Mouse (Mus musculus): ENCODE results near the gene Pxn. TPM values are rescaled to one million over a fixed set of nuclear protein-coding genes. Genes with fewer than 3 reads are reported as not detected.
A peak's percentile ranks its signal among the peaks of the same experiment; 100 is the strongest.

The Pxn gene
- polyA plus RNA-seq, 1 experiment: 41.6 TPM

DNA sequence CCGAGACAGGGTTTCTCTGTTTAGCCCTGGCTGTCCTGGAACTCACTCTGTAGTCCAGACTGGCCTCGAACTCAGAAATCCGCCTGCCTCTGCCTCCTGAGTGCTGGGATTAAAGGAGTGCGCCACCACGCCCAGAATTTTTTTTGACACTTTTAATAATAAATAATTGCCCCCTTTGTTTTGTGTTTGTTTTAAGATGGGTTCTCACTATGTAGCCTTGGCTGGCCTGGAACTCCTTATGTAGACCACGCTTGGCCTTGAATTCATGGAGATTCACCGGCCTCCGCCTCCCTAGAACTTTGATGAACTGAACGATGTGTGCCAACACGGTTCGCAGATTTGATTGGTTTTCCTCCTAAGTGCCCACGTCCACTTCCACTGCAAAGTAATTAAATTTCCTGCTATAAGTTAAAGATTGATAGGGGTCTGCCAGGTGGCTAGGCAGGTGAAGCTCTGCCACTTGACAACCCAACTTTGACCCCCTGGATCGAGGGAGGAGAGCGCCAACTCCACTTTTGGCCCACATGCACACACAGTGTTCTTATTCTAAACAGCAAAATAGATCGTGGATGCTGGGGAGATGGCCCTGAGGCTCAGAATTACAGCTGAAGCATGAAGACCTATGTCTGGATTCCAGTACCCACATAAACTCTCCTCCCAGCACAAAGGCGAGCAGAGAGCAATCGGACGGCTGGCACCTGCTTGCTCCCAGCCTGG is 20.8 kb upstream of the Pxn start:
- Histone ChIP-seq H3K4me3 (ENCODE audit: insufficient read depth, low read length) (no peak overlapping the region), H3K4me1 (ENCODE audit: control insufficient read depth, insufficient read depth, low read length) (peaks cover 2% of the 10 kb centered on the region; the same call in 1 of the 2 replicates), H3K27ac (ENCODE audit: insufficient read depth, low read length) (no peak overlapping the region)
- no peak for TF ChIP-seq POLR2A (IDR thresholded peaks at IDR 0.05; ENCODE audit: extremely low read depth, insufficient read depth, low read length)
- no peak for TF ChIP-seq CTCF (IDR thresholded peaks at IDR 0.05; ENCODE audit: extremely low read depth, insufficient read depth, low read length)

- peaks cover 2% of the 10 kb centered on the region; the same call in 1 of the 2 replicates for H3K4me1 ChIP-seq (ENCODE audit: control insufficient read depth, insufficient read depth, low read length)
- H3K27ac ChIP-seq (ENCODE audit: insufficient read depth, low read length): no peak overlapping the region
- no peak overlapping the region for H3K4me3 ChIP-seq (ENCODE audit: insufficient read depth, low read length)
- TF ChIP-seq POLR2A (IDR thresholded peaks at IDR 0.05; ENCODE audit: extremely low read depth, insufficient read depth, low read length) (no peak), CTCF (IDR thresholded peaks at IDR 0.05; ENCODE audit: extremely low read depth, insufficient read depth, low read length) (no peak)
Measured at GRCm38 (mm10) chr5:115486726-115487125, 19.8 kb upstream of the Pxn start.

- H3K27ac ChIP-seq (ENCODE audit: insufficient read depth, low read length): no peak overlapping the region
- no peak overlapping the region for H3K4me3 ChIP-seq (ENCODE audit: insufficient read depth, low read length)
- TF ChIP-seq POLR2A (IDR thresholded peaks at IDR 0.05; ENCODE audit: extremely low read depth, insufficient read depth, low read length) (no peak), CTCF (IDR thresholded peaks at IDR 0.05; ENCODE audit: extremely low read depth, insufficient read depth, low read length) (no peak)
- H3K4me1 ChIP-seq (ENCODE audit: control insufficient read depth, insufficient read depth, low read length): peaks cover 2% of the 10 kb centered on the region; the same call in 1 of the 2 replicates
Measured at GRCm38 (mm10) chr5:115487353-115487752, 19.1 kb upstream of the Pxn start.

DNA sequence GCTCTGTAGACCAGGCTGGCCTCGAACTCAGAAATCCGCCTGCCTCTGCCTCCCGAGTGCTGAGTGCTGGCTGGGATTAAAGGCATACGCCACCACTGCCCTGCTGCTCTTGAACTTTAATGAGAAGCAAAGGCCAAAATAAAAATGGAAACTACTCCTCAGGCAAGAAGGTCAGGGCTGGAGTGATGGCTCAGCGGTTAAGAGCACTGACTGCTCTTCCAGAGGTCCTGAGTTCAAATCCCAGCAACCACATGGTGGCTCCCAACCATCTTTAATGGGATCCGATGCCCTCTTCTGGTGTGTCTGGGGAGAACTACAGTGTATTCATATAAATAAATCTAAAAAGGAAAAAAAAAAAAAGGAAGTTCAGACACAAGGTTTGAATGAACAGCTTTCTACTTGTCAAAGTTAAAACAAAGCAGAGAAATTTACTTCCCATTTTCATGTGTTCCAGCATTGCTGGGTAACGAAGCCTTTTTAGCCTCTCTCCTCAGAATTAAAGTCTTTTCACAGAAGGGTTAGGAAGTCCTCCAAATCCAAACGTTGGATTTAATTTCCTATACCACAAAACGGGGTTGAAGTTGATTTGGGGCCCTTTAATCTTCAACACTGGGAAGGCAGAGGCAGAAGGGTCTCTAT is 18.4 kb upstream of the Pxn start:
- peaks cover 2% of the 10 kb centered on the region; the same call in 1 of the 2 replicates for H3K4me1 ChIP-seq (ENCODE audit: control insufficient read depth, insufficient read depth, low read length)
- H3K4me3 ChIP-seq (ENCODE audit: insufficient read depth, low read length): no peak overlapping the region
- H3K27ac ChIP-seq (ENCODE audit: insufficient read depth, low read length): no peak overlapping the region
- TF ChIP-seq POLR2A (IDR thresholded peaks at IDR 0.05; ENCODE audit: extremely low read depth, insufficient read depth, low read length) (no peak), CTCF (IDR thresholded peaks at IDR 0.05; ENCODE audit: extremely low read depth, insufficient read depth, low read length) (no peak)

DNA sequence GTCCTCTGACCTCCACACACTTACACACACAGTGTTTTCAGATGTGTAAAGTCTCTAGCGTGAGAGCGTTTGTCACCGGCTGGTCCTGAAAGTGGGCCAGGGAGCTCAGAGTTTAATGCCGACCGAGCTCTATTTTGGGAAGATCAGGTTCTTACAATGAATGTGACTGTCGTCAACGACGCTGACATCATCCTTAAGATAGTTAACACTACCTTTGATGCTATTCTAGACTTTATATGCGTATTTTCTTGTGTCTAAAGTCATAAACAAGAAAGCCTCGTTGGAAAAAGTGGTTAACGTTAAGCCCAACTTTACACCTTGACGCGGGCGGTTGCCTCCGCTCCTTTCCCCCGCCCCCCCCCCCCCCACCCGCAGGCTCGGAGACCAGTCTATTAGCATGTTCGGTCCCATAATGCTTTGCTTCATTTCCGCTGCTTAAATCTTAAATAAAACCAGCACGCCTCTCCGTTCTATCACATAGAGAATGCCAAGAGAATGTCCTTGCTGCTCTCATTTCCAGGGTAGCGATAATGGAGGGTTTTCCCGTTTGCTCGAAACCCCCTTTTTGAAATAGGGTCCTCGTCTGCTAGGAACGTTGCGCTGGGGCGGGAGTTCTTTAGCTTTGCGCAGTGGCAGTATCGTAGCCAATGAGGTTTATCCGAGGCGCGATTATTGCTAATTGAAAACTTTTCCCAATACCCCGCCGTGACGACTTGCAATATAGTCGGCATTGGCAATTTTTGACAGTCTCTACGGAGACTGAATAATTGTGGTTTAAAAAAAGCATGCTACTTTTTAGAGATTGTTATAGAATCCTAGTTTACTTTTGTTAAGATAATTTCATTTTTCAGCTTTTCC is 17.4 kb upstream of the Pxn start:
- peak overlapping the region; percentile 40 for H3K4me3 ChIP-seq (ENCODE audit: insufficient read depth, low read length)
- peak overlapping the region; percentile 95 for H3K27ac ChIP-seq (ENCODE audit: insufficient read depth, low read length)
- peaks cover 2% of the 10 kb centered on the region; the same call in 1 of the 2 replicates for H3K4me1 ChIP-seq (ENCODE audit: control insufficient read depth, insufficient read depth, low read length)
- TF ChIP-seq POLR2A (IDR thresholded peaks at IDR 0.05; ENCODE audit: extremely low read depth, insufficient read depth, low read length): peak; percentile 99
- TF ChIP-seq CTCF (IDR thresholded peaks at IDR 0.05; ENCODE audit: extremely low read depth, insufficient read depth, low read length): no peak

GRCm38 (mm10) chr5:115489699-115490637 is 16.5 kb upstream of the Pxn start:
- Histone ChIP-seq H3K4me3 (ENCODE audit: insufficient read depth, low read length) (peak overlapping the region; percentile 40), H3K27ac (ENCODE audit: insufficient read depth, low read length) (peak overlapping the region; percentile 95), H3K4me1 (ENCODE audit: control insufficient read depth, insufficient read depth, low read length) (peaks cover 2% of the 10 kb centered on the region; the same call in 1 of the 2 replicates)
- no peak for TF ChIP-seq CTCF (IDR thresholded peaks at IDR 0.05; ENCODE audit: extremely low read depth, insufficient read depth, low read length)
- peak; percentile 98 for TF ChIP-seq POLR2A (IDR thresholded peaks at IDR 0.05; ENCODE audit: extremely low read depth, insufficient read depth, low read length)

- peaks cover 2% of the 10 kb centered on the region for H3K4me1 ChIP-seq (ENCODE audit: control insufficient read depth, insufficient read depth, low read length)
- H3K4me3 ChIP-seq (ENCODE audit: insufficient read depth, low read length): no peak overlapping the region
- no peak overlapping the region for H3K27ac ChIP-seq (ENCODE audit: insufficient read depth, low read length)
- TF ChIP-seq CTCF (IDR thresholded peaks at IDR 0.05; ENCODE audit: extremely low read depth, insufficient read depth, low read length): no peak
- TF ChIP-seq POLR2A (IDR thresholded peaks at IDR 0.05; ENCODE audit: extremely low read depth, insufficient read depth, low read length): no peak
Measured at GRCm38 (mm10) chr5:115490638-115491000, 15.9 kb upstream of the Pxn start.

DNA sequence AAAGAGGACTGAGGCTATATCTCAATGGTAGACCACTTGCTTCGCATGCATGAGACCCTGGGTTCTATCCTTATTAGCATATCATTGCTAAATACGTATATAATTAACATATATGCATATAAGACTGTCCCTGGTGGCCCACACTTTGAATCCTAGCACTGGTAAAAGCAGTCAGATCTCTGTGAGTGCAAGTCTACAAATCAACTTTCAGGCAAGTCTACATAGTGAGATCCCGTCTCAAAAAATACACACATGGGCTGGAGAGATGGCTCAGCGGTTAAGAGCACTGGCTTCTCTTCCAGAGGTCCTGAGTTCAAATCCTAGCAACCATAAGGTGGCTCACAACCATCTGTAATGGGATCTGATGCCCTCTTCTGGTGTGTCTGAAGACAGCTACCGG is 15.4 kb upstream of the Pxn start:
- TF ChIP-seq POLR2A (IDR thresholded peaks at IDR 0.05; ENCODE audit: extremely low read depth, insufficient read depth, low read length): no peak
- no peak for TF ChIP-seq CTCF (IDR thresholded peaks at IDR 0.05; ENCODE audit: extremely low read depth, insufficient read depth, low read length)
- Histone ChIP-seq H3K4me1 (ENCODE audit: control insufficient read depth, insufficient read depth, low read length) (peaks cover 4% of the 10 kb centered on the region), H3K27ac (ENCODE audit: insufficient read depth, low read length) (no peak overlapping the region), H3K4me3 (ENCODE audit: insufficient read depth, low read length) (no peak overlapping the region)

Data from cortical plate, adult 2 months (tissue).